Mouse (Mus musculus) Patski (cell line): Measurements from ENCODE around the gene Gm6460. TPM values are rescaled to one million over a fixed set of nuclear protein-coding genes. Genes with fewer than 3 reads are reported as not detected.
"Not testable (repeated sequence)": the region's sequence is repeated elsewhere in the genome, so short reads cannot be mapped to it uniquely, and the experiment has no call there.

Experiments
- ATAC-seq: fragments of 100-300 bp; one replicate; pipeline ENCODE4 v1.8.0; 2021
- CTCF ChIA-PET: fragments of 350-600 bp; sonication (Branson Sonifier 250); formaldehyde crosslinking; loops from one replicate; lab custom pipeline; 2022; ENCODE audit warnings: inconsistent platforms; lab: Charles Lee
- POLR2A ChIA-PET: fragments of 350-600 bp; sonication (Branson Sonifier 250); formaldehyde crosslinking; loops from one replicate; lab custom pipeline; 2022; ENCODE audit warnings: antibody characterized with exemption, inconsistent platforms; lab: Charles Lee
- DNase-seq: peaks from one replicate; pipeline ENCODE4 v3.0.0-alpha.2; 2011; ENCODE audit warnings: low read depth, low spot score
- H3K27me3 ChIP-seq: fragments of 371-371 bp; one replicate; pipeline ENCODE4 v1.5.1; 2021
- in situ Hi-C: fragments of 300-500 bp; cut with MboI; formaldehyde crosslinking; loops from 3 replicates; pipeline ENCODE4 v1.11.1; 2018; ENCODE audit warnings: low pct_unique_long_range_greater_than_20kb, mixed read lengths
- polyA plus RNA-seq: library from polyadenylated mRNA; unstranded; gene quantifications from one replicate; pipeline ENCODE4 v1.2.3, GENCODE M21; 2021

Gm6460 gene
- not detected for polyA plus RNA-seq

DNA sequence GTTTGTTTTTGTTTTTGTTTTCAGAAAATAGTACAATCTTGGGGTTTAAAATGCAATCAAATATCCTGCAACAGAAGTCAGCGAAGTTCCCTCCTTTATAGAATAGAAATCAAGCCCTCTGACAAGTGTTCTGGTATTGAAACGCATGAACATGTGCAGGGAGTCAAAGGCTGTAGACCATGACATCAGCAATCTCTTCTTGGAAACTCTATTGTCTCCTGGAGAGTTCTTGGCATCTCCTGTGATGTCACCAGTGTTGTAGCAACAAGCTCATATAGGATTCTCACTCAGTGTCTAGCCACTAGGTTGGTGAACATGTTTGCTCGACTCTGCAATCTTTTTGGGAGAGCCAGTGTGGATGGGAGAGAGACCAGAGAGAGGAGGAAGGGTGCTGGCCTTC, at the start of gene Gm6460:
Gm6460 (plus strand) TSS at position 301 of the 400 bp plus-strand sequence.
- DNase-seq, H3K27me3 ChIP-seq, ATAC-seq, in situ Hi-C loops, CTCF ChIA-PET, POLR2A ChIA-PET: not testable (repeated sequence)

Other genes starting within 250 kb of the Gm6460 start
- gene Gm8897, start 178.5 kb upstream of the Gm6460 start, polyA plus RNA-seq, result not detected
- not detected for gene Gm8906, start 92.2 kb upstream of the Gm6460 start, polyA plus RNA-seq
- gene Gm8922, start 87.0 kb downstream of the Gm6460 start, polyA plus RNA-seq, result not detected
- not detected for gene Gm8926, start 175.6 kb downstream of the Gm6460 start, polyA plus RNA-seq